Mouse (Mus musculus): Measurements from ENCODE around the gene Uhrf2.

The Uhrf2 gene

DNA sequence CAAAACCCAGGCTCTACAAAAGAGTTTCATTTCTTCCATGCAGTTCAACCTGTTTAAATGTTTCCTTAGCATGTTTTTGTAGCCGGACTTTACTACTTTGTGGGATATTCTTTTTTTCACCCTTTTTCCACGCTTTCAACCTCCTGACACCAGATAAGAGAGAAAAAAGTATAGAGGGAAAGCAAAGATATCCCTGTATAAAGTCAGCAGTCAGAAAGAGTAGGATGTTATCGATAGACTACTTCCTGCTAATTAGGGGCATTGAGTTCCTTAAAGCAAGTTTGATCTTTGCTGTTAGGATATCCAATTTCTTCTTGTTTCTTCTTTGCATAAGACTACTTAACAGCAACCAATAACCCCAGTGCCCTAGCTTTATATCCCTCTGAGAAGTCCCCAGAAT is 21.2 kb downstream of the Uhrf2 start:
- no peak for DNase-seq

DNA sequence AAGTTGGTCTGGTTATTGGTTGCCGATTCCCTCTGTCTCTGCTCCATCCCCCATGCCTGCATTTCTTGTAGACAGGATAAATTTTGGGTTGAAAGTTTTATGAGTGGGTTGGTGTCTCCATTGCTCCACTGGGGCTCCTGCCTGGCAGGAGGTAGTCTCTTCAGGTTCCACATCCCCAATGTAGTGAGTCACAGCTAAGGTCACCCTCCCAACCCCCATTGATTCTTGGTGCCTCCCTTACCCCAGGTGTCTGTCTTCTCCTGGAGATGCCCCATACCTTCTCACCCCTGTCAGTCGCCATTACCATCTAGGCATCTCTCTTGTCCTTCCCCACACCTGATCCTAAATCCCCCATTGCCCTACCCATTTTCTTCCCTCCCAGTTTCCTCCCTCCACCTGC is 23.9 kb downstream of the Uhrf2 start:
- no peak for DNase-seq

DNA sequence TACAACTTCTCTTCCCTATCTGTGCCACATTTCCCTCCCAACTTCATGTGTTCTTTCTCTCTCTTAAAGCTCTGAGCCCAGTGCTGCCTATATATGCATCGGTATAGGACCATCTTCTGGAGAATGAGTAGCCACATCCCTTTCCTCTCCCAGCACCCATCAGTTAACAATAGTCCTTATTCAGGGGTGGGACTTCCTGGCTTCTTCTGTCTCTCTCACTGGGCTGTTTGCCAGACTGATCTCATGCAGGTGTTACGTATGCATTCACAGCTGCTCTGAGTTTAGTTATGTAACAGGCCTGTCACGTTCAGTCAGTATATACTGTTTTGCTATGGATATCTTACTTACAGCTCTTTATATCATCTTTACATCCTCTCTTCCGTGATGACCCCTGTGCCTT is 35.5 kb downstream of the Uhrf2 start:
- peak; percentile 6 for DNase-seq

- no peak for DNase-seq
Observed at GRCm38 (mm10) chr19:30090163-30090562, 59.9 kb downstream of the Uhrf2 start.

DNA sequence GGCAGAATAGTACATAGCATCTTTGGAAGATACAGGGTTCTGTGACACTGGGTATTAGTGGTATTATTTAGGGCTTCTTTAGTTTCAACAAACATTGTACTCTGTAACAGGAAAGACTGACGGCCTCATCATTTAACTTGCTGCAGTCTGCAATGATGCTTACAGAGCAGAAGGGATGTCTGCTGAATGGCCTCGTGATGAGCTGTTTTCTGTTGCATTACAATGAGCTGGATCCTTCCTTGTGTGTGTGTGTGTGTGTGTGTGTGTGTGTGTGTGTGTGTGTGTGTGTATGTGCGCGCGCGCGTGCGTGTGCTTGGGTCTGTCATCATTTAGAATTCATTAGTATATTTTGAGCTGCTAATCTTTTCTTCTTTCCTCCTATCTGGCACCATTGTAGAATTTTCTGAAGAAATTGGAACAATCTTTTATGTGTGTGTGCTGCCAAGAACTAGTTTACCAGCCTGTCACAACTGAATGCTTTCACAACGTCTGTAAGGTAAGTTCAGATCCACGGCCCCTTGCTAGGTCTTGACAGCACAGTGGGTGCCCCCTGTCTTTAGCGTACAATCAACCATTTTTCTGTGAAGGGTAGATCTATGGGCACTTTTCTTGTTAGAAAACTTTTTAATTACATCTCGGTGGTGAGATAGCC is 61.5 kb downstream of the Uhrf2 start:
- no peak for DNase-seq

DNA sequence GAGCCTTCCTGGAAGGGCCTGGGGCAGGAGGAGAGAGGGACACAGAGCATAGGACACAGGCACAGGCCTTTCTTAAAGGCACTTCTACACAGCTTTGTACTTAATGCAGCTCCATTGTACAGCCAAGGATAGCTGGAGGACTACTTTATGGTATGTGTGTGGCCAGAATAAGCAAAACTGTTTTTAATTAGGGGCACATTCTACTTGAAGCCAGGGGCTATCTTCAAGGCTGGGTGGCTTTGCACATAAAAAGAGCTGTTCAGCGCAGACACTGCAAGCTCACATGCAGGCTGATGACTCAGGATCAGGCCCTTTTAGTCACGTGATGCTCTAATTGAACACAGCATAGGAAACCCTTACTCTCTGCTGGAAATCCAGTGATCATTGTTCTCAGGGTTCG is 65.9 kb downstream of the Uhrf2 start:
- DNase-seq, result peak; percentile 17

- DNase-seq, result peak; percentile 23
Observed at GRCm38 (mm10) chr19:30097039-30097438, 66.7 kb downstream of the Uhrf2 start.

- no peak for DNase-seq
Observed at GRCm38 (mm10) chr19:30100571-30100970, 70.3 kb downstream of the Uhrf2 start.

GRCm38 (mm10) chr19:30102620-30103019 is 72.3 kb downstream of the Uhrf2 start:
- DNase-seq, result no peak

DNA sequence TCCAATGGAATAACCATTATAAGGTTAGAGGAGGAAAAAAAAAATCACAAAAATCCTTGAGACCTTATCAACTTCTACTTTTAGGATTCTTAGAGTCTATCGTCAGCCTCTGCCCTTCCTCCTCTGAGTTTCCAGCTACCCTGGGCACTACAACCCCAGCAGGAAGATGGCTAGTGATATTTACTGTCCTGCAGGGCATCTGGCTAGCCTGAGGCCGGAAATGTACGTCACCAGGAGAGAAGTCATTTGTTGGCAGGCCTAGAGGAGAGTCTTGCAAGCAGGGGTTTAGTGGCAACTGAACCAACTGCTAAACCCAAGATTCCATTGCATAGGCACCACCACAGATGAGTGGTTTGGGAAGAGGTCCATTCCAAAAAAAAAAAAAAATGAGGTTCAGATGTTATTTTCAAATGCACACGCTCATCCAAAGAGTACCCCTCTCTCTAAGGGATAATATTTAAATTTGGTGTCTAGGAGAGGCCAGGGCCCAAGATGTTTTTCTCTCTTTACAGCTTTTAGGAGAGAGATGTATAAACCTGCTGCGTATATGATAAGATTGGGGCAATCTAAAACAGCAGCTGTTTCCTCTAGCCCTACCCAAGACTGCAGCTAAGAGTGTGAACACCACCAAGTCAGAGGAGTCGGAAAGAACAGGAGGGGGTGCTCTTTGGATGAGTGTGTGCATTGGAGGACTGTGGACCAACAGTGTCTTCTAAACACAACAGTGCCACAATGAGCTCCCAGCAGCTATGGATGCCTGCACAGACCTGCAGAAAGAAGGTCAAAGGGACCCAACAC is 74.9 kb downstream of the Uhrf2 start:
- no peak for DNase-seq

DNA sequence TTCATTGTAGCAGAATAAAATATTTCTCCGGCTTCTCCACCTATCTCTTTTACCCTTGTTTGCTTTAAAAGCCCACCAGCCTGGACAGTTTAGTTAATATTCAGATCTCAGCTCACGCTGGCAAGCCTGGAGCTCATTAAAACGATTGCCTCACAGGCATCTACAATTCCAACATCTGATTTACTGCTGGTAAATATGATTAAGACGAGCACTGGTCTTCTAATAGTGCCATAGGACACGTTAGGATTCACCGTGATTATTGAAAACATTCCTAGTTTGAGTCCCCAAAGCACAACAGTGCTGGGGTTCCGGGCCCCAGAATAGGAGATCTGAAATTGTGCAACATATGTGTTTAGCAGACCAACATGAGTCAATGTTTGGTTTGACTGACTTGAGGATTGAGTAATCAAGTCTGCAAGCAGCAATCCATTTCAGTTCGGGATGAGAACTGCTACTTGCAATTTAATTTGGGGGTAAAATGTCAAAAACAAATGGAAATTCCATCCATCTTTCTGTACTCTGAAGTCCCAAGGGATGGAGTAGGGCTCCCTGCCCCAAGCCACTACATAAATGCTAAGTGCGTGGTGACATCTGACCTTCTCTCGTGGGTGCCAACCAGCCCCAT is 77.0 kb downstream of the Uhrf2 start:
- no peak for DNase-seq

DNA sequence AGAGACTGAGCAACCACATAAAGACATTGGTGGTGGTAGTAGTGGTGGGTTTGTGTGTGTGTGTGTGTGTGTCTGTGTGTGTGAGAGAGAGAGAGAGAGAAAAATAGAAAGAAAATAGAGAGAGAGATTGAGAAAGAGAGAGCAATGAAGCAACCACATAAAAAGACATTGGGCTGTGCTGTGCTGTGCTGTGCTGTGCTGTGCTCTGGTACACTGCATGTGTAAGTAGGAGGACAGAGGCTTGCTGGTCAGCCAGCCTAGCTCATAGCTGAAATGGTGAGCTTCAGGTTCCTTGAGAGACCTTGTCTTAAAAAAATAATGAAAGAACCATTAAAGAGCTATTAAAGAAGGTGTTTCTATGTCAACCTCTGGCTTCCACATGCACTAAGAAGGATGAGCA is 78.3 kb downstream of the Uhrf2 start:
- DNase-seq, result no peak

DNA sequence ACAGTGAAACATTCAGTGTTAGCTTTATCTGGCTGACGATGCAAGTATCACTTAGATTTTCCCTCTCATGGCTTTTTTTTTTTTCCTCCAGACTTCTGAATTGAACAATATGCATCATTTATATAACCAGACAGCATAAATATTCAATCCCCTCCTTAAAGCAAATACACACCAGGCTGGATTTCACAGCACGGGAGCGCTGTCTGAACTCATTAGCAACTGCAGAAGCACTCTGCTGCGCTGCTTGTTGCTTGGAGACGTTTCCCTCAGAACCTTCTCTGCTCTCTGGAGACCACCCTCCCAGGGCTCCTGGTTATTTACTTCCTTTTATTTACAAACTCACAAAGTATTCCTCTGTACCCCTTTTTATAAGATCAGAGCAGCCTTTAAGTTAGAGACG is 78.8 kb downstream of the Uhrf2 start:
- DNase-seq, result no peak

DNA sequence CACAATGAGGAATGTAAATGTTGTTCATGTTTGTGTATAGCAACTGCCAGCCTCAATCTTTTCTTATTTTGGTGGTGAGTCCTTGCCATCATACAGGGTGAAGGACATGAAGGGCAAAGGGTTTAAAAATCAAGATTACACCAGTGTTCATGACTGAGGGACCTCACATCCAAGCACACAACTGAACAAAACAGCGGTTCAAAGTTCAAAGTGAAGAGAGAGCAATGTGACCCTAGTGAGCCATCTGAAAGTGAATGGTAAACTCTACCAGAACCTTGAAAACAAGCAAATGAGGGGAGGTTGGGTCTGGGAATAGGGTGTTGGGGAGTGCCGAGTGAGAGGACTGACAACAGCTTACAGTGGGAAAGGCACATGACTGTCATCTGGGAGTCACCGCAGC is 81.1 kb downstream of the Uhrf2 start:
- DNase-seq, result no peak

DNA sequence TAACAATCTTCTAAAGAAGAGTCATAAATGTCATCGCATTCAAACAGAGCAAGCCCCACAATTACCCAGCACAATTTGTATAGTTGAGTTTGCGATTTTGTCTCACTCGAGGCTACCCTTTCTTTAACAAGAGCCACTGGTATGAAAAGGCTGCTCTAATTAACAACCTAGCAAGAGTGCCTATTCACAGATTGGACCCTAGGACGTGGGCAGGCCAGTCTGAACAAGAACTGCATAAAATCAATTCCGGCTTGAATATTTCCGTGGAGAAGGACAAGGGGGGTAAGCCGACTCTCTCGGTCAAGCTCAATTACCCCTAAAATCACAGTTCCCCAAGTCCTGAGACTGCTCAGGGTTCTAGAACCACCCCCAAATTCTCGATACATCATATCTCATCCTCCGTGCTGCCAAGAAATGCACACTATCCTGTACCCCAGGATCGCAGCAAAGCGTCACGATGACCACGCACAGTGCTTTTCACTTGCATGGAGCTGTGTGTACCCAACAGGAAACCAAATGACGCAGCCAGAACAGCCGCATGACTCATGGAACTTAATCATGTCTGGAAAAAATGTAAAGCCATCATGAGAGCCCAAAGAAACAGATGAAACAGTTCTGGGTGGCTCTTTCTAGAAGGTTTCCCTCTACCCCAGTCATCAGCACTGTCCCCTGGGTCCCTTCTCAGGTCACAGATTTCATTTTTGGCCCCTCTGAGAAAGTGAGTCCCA is 82.8 kb downstream of the Uhrf2 start:
- DNase-seq, result no peak

GRCm38 (mm10) chr19:30114919-30115441 is 84.7 kb downstream of the Uhrf2 start:
- no peak for DNase-seq

- no peak for DNase-seq
Observed at GRCm38 (mm10) chr19:30115606-30116005, 85.3 kb downstream of the Uhrf2 start.

DNA sequence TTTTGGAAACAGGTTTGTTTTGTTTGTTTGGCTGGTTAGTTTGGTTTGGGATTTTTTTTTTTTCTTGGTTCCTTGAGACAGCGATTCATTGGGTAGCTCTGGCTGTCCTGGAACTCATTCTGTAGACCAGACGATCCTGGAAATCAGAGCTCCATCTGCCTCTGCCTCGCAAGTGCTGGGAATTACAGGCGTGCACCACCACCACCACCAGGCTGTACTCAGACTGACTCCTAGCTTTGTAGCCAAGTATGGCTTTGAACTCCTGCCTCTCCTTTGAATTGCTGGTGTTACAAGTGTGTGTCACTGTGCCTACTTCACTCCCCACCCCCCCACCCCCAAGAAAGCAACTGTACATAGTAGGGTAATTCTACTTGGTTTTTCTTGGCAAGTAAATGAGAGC is 86.9 kb downstream of the Uhrf2 start:
- DNase-seq, result no peak

GRCm38 (mm10) chr19:30117775-30118174 is 87.5 kb downstream of the Uhrf2 start:
- DNase-seq, result no peak

- DNase-seq, result no peak
Observed at GRCm38 (mm10) chr19:30118344-30119312, 88.3 kb downstream of the Uhrf2 start.

- DNase-seq, result no peak
Observed at GRCm38 (mm10) chr19:30124999-30125669, 94.8 kb downstream of the Uhrf2 start.
